Mouse (Mus musculus): ENCODE data around the gene Mtg1. TPM values are rescaled to one million over a fixed set of nuclear protein-coding genes. Genes with fewer than 3 reads are reported as not detected.

The Mtg1 gene
- total and polyA plus RNA-seq, 3 experiments: 10.8 to 38.1 TPM; not detected in 1

- no peak for DNase-seq (ENCODE audit: low read depth, low spot score)
- H3K9ac ChIP-seq (ENCODE audit: control insufficient read depth, low read depth, low read length, poor library complexity, severe bottlenecking): no peak within 1 kb of the TSS
- no peaks in the 10 kb centered on the region for H3K79me2 ChIP-seq (ENCODE audit: control insufficient read depth, insufficient read depth, low read length, poor library complexity)
- no peaks in the 10 kb centered on the region; a peak in 1 of 4 replicates for H3K27me3 ChIP-seq (ENCODE audit: control insufficient read depth in 1 of 2, insufficient read depth in 2 of 2, low read length in 2 of 2)
- no peaks in the 10 kb centered on the region for H3K9me3 ChIP-seq (replicated peaks; ENCODE audit: insufficient read depth, low read length)
- no peak within 1 kb of the TSS for H3K4me3 ChIP-seq (ENCODE audit: control insufficient read depth in 1 of 2, insufficient read depth in 1 of 2, low read depth in 2 of 2, low read length in 2 of 2)
- H3K36me3 ChIP-seq (ENCODE audit: control insufficient read depth in 1 of 2, insufficient read depth in 2 of 2, low read length in 2 of 2): no peaks in the 10 kb centered on the region
- H3K27ac ChIP-seq (ENCODE audit: control insufficient read depth, low read depth, low read length): no peak within 1 kb of the TSS
- TF ChIP-seq UBTF (IDR thresholded peaks at IDR 0.05; ENCODE audit: borderline replicate concordance, insufficient read depth, low read depth, low read length): no peak
- no peak for TF ChIP-seq TAL1 (IDR thresholded peaks at IDR 0.05; ENCODE audit: low read length)
- no peak for TF ChIP-seq ZNF384 (IDR thresholded peaks at IDR 0.05; ENCODE audit: low read depth, low read length)
- TF ChIP-seq MAX (IDR thresholded peaks at IDR 0.05; ENCODE audit: low read length): no peak
- TF ChIP-seq ZC3H11A (IDR thresholded peaks at IDR 0.05; ENCODE audit: low read depth, low read length): no peak
- no peak for TF ChIP-seq BHLHE40 (IDR thresholded peaks at IDR 0.05; ENCODE audit: borderline replicate concordance, low read depth, low read length)
- TF ChIP-seq MAFK (IDR thresholded peaks at IDR 0.05; ENCODE audit: borderline replicate concordance, low read depth, low read length): no peak
- TF ChIP-seq MAZ (IDR thresholded peaks at IDR 0.05; ENCODE audit: low read depth, low read length): no peak
- TF ChIP-seq POLR2AphosphoS5 (IDR thresholded peaks at IDR 0.05; ENCODE audit: borderline replicate concordance, low read depth, low read length): no peak
- TF ChIP-seq NRF1 (IDR thresholded peaks at IDR 0.05; ENCODE audit: insufficient read depth, low read depth, low read length, poor library complexity, severe bottlenecking): no peak
- TF ChIP-seq SMC3 (IDR thresholded peaks at IDR 0.05; ENCODE audit: low read depth, low read length): no peak
- no peak for TF ChIP-seq ZMIZ1 (IDR thresholded peaks at IDR 0.05; ENCODE audit: low read depth, low read length)
- no peak for TF ChIP-seq RAD21 (IDR thresholded peaks at IDR 0.05; ENCODE audit: low read depth, low read length)
- no peak for TF ChIP-seq E2F4 (IDR thresholded peaks at IDR 0.05; ENCODE audit: borderline replicate concordance, low read depth, low read length)
- no peak for TF ChIP-seq GABPA (IDR thresholded peaks at IDR 0.05; ENCODE audit: low read depth, low read length)
- TF ChIP-seq ZKSCAN1 (IDR thresholded peaks at IDR 0.05; ENCODE audit: low read depth, low read length): no peak
- no peak for TF ChIP-seq JUND (IDR thresholded peaks at IDR 0.05; ENCODE audit: low read depth, low read length)
- TF ChIP-seq ELF1 (IDR thresholded peaks at IDR 0.05; ENCODE audit: low read depth, low read length): no peak
- no peak for TF ChIP-seq ETS1 (IDR thresholded peaks at IDR 0.05; ENCODE audit: low read depth, low read length)
- TF ChIP-seq NELFE (IDR thresholded peaks at IDR 0.05; ENCODE audit: low read depth, low read length): no peak
- H3K4me1 ChIP-seq (ENCODE audit: control insufficient read depth in 1 of 2, insufficient read depth in 2 of 2, low read length in 2 of 2): no peaks in the 10 kb centered on the region; a peak in 1 of 4 replicates
Measured at GRCm38 (mm10) chr7:140164664-140165063, 27.3 kb downstream of the Mtg1 start, which contains the start of gene Olfr522. Olfr522 (minus strand) TSS chr7:140164764.

- no peak for DNase-seq (ENCODE audit: low read depth, low spot score)
- TF ChIP-seq TBP (IDR thresholded peaks at IDR 0.05; ENCODE audit: low read depth, low read length) (no peak), GATA1 (IDR thresholded peaks at IDR 0.05; ENCODE audit: low read depth, low read length) (no peak), POLR2A (IDR thresholded peaks at IDR 0.05; ENCODE audit: control insufficient read depth in 1 of 2, insufficient read depth in 1 of 2, low read depth in 1 of 2, low read length in 2 of 2, poor library complexity in 1 of 2) (no peak), CTCF (IDR thresholded peaks at IDR 0.05 in 2 of 3, conservative IDR thresholded peaks at IDR 0.05 in 1 of 3; ENCODE audit: control insufficient read depth in 1 of 3, insufficient read depth in 1 of 3, low read depth in 2 of 3, low read length in 3 of 3, poor library complexity in 1 of 3, severe bottlenecking in 1 of 3) (no peak), POLR2AphosphoS5 (IDR thresholded peaks at IDR 0.05; ENCODE audit: borderline replicate concordance, low read depth, low read length) (no peak), SMC3 (IDR thresholded peaks at IDR 0.05; ENCODE audit: low read depth, low read length) (no peak), KAT2A (conservative IDR thresholded peaks at IDR 0.05; ENCODE audit: low read depth, low read length) (no peak), USF2 (IDR thresholded peaks at IDR 0.05; ENCODE audit: borderline replicate concordance in 1 of 2, insufficient read depth in 1 of 2, low read depth in 1 of 2, low read length in 2 of 2) (no peak), ZNF384 (IDR thresholded peaks at IDR 0.05; ENCODE audit: low read depth, low read length) (no peak), MYC (IDR thresholded peaks at IDR 0.05; ENCODE audit: low read depth, low read length) (no peak), MAZ (IDR thresholded peaks at IDR 0.05; ENCODE audit: low read depth, low read length) (no peak), BHLHE40 (IDR thresholded peaks at IDR 0.05; ENCODE audit: borderline replicate concordance, low read depth, low read length) (no peak), TAL1 (IDR thresholded peaks at IDR 0.05; ENCODE audit: low read length) (no peak), POLR2AphosphoS2 (IDR thresholded peaks at IDR 0.05; ENCODE audit: low read length) (no peak), MAFK (IDR thresholded peaks at IDR 0.05; ENCODE audit: borderline replicate concordance, low read depth, low read length) (no peak), JUND (IDR thresholded peaks at IDR 0.05; ENCODE audit: low read depth, low read length) (no peak), HCFC1 (IDR thresholded peaks at IDR 0.05; ENCODE audit: low read depth, low read length) (no peak), UBTF (IDR thresholded peaks at IDR 0.05; ENCODE audit: borderline replicate concordance, insufficient read depth, low read depth, low read length) (no peak), E2F4 (IDR thresholded peaks at IDR 0.05; ENCODE audit: borderline replicate concordance, low read depth, low read length) (no peak), RAD21 (IDR thresholded peaks at IDR 0.05; ENCODE audit: low read depth, low read length) (no peak)
Measured at GRCm38 (mm10) chr7:140167950-140168349, 30.6 kb downstream of the Mtg1 start.

More at GRCm38 (mm10) chr7:140167950-140168349, 30.6 kb downstream of the Mtg1 start:
- H3K79me2 ChIP-seq (ENCODE audit: control insufficient read depth, insufficient read depth, low read length, poor library complexity): no peaks in the 10 kb centered on the region
- no peak overlapping the region for H3K4me3 ChIP-seq (ENCODE audit: control insufficient read depth in 1 of 2, insufficient read depth in 1 of 2, low read depth in 2 of 2, low read length in 2 of 2)
- no peaks in the 10 kb centered on the region for H3K4me1 ChIP-seq (ENCODE audit: control insufficient read depth in 1 of 2, insufficient read depth in 2 of 2, low read length in 2 of 2)
- H3K9me3 ChIP-seq (replicated peaks; ENCODE audit: insufficient read depth, low read length): no peaks in the 10 kb centered on the region
- no peak overlapping the region for H3K27ac ChIP-seq (ENCODE audit: control insufficient read depth, low read depth, low read length)
- no peaks in the 10 kb centered on the region; a peak in 1 of 4 replicates for H3K27me3 ChIP-seq (ENCODE audit: control insufficient read depth in 1 of 2, insufficient read depth in 2 of 2, low read length in 2 of 2)
- no peaks in the 10 kb centered on the region for H3K36me3 ChIP-seq (ENCODE audit: control insufficient read depth in 1 of 2, insufficient read depth in 2 of 2, low read length in 2 of 2)
- H3K9ac ChIP-seq (ENCODE audit: control insufficient read depth, low read depth, low read length, poor library complexity, severe bottlenecking): no peak overlapping the region

Data from MEL (cell line).